Mouse (Mus musculus) heart, embryonic 12.5 days (tissue): ENCODE data around the gene Gabrr1. TPM values are rescaled to one million over a fixed set of nuclear protein-coding genes. Genes with fewer than 3 reads are reported as not detected.

Experiments used
- polyA plus RNA-seq: library from polyadenylated mRNA; unstranded; fragments of >200 nt; fragmentation: Nextera tagmentation; extraction: Ambion mirVana; gene quantifications from 2 replicates; pipeline ENCODE4 v1.2.1, GENCODE M21; 2016

The Gabrr1 gene
- polyA plus RNA-seq, 1 experiment from 2014 or later: 0.11 TPM

Other genes with a start within 250 kb of the Gabrr1 start
- 7.0 and 7.7 TPM in 2 replicates for gene Ankrd6, start 181.7 kb upstream of the Gabrr1 start, polyA plus RNA-seq
- 61.2 and 64.1 TPM in 2 replicates for gene Rragd, start 149.5 kb upstream of the Gabrr1 start, polyA plus RNA-seq
- 30.6 and 35.5 TPM in 2 replicates for gene Ube2j1, start 101.1 kb upstream of the Gabrr1 start, polyA plus RNA-seq
- 0.28 TPM in 1 of 2 replicates, not detected in the other for gene Gabrr2, start 69.5 kb upstream of the Gabrr1 start, polyA plus RNA-seq
- 1.8 and 2.0 TPM in 2 replicates for gene Pm20d2, start 57.2 kb downstream of the Gabrr1 start, polyA plus RNA-seq
- gene Srsf12, start 76.5 kb downstream of the Gabrr1 start, polyA plus RNA-seq: 2.2 and 3.3 TPM in 2 replicates
- 110 TPM in 2 replicates for gene Pnrc1, start 157.6 kb downstream of the Gabrr1 start, polyA plus RNA-seq
- gene Rngtt, start 177.8 kb downstream of the Gabrr1 start, polyA plus RNA-seq: 21.7 and 22.2 TPM in 2 replicates